Mouse (Mus musculus) lung, embryonic 16.5 days (tissue): ENCODE data around the gene Abca8a. TPM values are rescaled to one million over a fixed set of nuclear protein-coding genes. Genes with fewer than 3 reads are reported as not detected.

ENCODE experiments used
- ATAC-seq: fragments of 200-750 bp; cut with Nextera tagmentation; 2 replicates; pipeline ENCODE4 v1.8.0; 2017; ENCODE audit warnings: low read depth, mild to moderate bottlenecking, moderate library complexity
- H3K27ac ChIP-seq: fragments of 300-500 bp; sonication (generic); 2 replicates; pipeline ENCODE4 v1.5.1; 2014; ENCODE audit warnings: mild to moderate bottlenecking, control low read depth, low read length
- H3K27me3 ChIP-seq: fragments of 300-500 bp; sonication (generic); 2 replicates; pipeline ENCODE4 v1.6.1; 2014; ENCODE audit warnings: low read depth, low read length, mixed read lengths; ENCODE audit not compliant: control insufficient read depth, insufficient read depth
- H3K36me3 ChIP-seq: fragments of 300-500 bp; sonication (generic); 2 replicates; pipeline ENCODE4 v1.6.1; 2014; ENCODE audit warnings: low read length; ENCODE audit not compliant: control insufficient read depth, insufficient read depth
- H3K4me1 ChIP-seq: fragments of 300-500 bp; sonication (generic); replicated peaks from 2 replicates; pipeline ENCODE4 v1.6.1; 2014; ENCODE audit warnings: low read length, mixed read lengths; ENCODE audit not compliant: control insufficient read depth, insufficient read depth
- H3K4me2 ChIP-seq: fragments of 300-500 bp; sonication (generic); 2 replicates; pipeline ENCODE4 v1.6.1; 2014; ENCODE audit warnings: low read depth, low read length, control low read depth
- H3K4me3 ChIP-seq: fragments of 300-500 bp; sonication (generic); 2 replicates; pipeline ENCODE4 v1.5.1; 2014; ENCODE audit warnings: mild to moderate bottlenecking, low read length, control low read depth
- H3K9ac ChIP-seq: fragments of 300-500 bp; sonication (generic); 2 replicates; pipeline ENCODE4 v1.6.1; 2014; ENCODE audit warnings: low read length, control low read depth
- H3K9me3 ChIP-seq: fragments of 300-500 bp; sonication (generic); 2 replicates; pipeline ENCODE4 v1.6.1; 2016; ENCODE audit warnings: low read length; ENCODE audit not compliant: control insufficient read depth
- WGBS: fragments of 180-500 bp; shearing (Covaris S2); extraction: QIAGEN DNeasy Blood & Tissue Kit; methylation state at CpG from one replicate; pipeline ENCODE4 v1.1.7; 2014; 5-methylcytosine and 5-hydroxymethylcytosine counted together
- polyA plus RNA-seq: library from polyadenylated mRNA; unstranded; fragments of >200 nt; fragmentation: Nextera tagmentation; extraction: Ambion mirVana; gene quantifications from 2 replicates; pipeline ENCODE4 v1.2.1, GENCODE M21; 2015

Abca8a gene
- polyA plus RNA-seq = 8.0 and 8.7 TPM in 2 replicates

DNA sequence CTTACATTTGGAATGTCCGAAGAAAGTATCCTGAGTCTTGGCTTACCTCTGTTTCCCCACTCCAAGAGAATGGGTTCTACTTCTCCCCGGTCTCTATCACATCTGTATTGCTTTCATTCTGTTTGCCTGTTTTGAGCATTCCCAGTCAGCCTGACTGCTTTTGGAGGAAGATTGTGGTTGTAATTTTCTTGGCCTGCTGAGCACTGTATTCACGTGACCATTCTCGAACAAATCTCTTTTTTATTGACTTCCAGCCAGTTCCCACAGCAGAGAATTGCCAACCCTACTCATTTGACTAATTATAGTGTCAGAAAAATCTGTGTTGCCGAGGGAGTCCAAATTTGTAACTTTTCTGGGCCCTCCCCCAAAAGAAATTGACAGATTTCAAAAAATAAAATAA is at the start of gene Abca8a:
Abca8a (minus strand) TSS at position 121 of the 400 bp plus-strand sequence.
- peak within 1 kb of the TSS; percentile 27 for H3K4me2 ChIP-seq
- 0 out of 2 replicates have a peak, but pooled peaks cover 3% of the 10 kb centered on the region for H3K9me3 ChIP-seq
- ATAC-seq = peak; percentile 62
- no peaks in the 10 kb centered on the region for H3K27me3 ChIP-seq
- peak within 1 kb of the TSS; percentile 23 for H3K4me3 ChIP-seq
- H3K9ac ChIP-seq = no peak within 1 kb of the TSS
- H3K27ac ChIP-seq = peak within 1 kb of the TSS; percentile 78
- H3K36me3 ChIP-seq = no peaks in the 10 kb centered on the region
- H3K4me1 ChIP-seq = no peaks in the 10 kb centered on the region
- 49% methylated on average over 5 of the region's 5 CpGs for WGBS

GRCm38 (mm10) chr11:110145421-110145820 is 49.6 kb upstream of the Abca8a start:
- no peaks in the 10 kb centered on the region for H3K4me1 ChIP-seq
- no peak overlapping the region for H3K4me3 ChIP-seq
- H3K9ac ChIP-seq = no peak overlapping the region
- H3K27ac ChIP-seq = no peak overlapping the region
- H3K9me3 ChIP-seq = no peaks in the 10 kb centered on the region
- no peaks in the 10 kb centered on the region for H3K27me3 ChIP-seq
- H3K36me3 ChIP-seq = peaks cover 4% of the 10 kb centered on the region; the same call in 1 of the 2 replicates
- no peak overlapping the region for H3K4me2 ChIP-seq
- ATAC-seq = no peak
- 50% methylated on average over 11 of the region's 11 CpGs for WGBS

- Histone ChIP-seq H3K36me3 (no peaks in the 10 kb centered on the region), H3K27me3 (no peaks in the 10 kb centered on the region), H3K4me1 (no peaks in the 10 kb centered on the region), H3K9me3 (no peaks in the 10 kb centered on the region), H3K9ac (no peak overlapping the region), H3K27ac (no peak overlapping the region), H3K4me2 (no peak overlapping the region), H3K4me3 (no peak overlapping the region)
- 64% methylated on average over 5 of the region's 5 CpGs for WGBS
- ATAC-seq = peak; percentile 38; the same call in 1 of the 2 replicates
These were observed 35.0 kb upstream of the Abca8a start for GRCm38 (mm10) chr11:110130760-110131159.

DNA sequence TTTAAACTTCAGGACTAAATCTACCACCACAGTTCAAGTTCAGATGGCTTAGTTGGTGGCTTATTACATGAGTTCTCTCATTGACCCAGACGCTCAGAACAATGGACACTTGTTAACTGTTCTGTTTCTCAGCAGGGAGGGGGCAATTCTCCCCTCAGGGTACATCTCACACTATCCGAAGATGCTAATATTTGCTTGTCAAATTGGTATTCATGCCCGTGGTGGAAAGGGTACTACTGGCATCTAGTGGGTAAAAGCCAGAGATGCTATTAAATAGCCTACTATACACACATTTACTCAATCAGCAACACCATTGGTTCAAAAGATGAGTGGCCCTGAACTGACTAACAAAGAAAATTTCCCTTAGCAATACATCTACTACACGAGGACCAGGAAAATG is 15.4 kb upstream of the Abca8a start:
- Histone ChIP-seq H3K4me2 (no peak overlapping the region), H3K36me3 (no peaks in the 10 kb centered on the region; the same call in 1 of the 2 replicates), H3K4me3 (no peak overlapping the region), H3K9ac (no peak overlapping the region), H3K27me3 (no peaks in the 10 kb centered on the region), H3K27ac (no peak overlapping the region), H3K9me3 (no peaks in the 10 kb centered on the region), H3K4me1 (no peaks in the 10 kb centered on the region)
- ATAC-seq = no peak
- WGBS = 43% methylated on average over 4 of the region's 4 CpGs

- Histone ChIP-seq H3K4me3 (no peak overlapping the region), H3K36me3 (no peaks in the 10 kb centered on the region; the same call in 1 of the 2 replicates), H3K9me3 (no peaks in the 10 kb centered on the region), H3K9ac (no peak overlapping the region), H3K4me2 (no peak overlapping the region), H3K4me1 (no peaks in the 10 kb centered on the region), H3K27me3 (no peaks in the 10 kb centered on the region), H3K27ac (no peak overlapping the region)
- no peak for ATAC-seq
- 76% methylated on average over 7 of the region's 7 CpGs for WGBS
These were observed 5.7 kb upstream of the Abca8a start for GRCm38 (mm10) chr11:110101437-110101836.

GRCm38 (mm10) chr11:110098901-110099300 is 3.1 kb upstream of the Abca8a start:
- Histone ChIP-seq H3K4me3 (no peak overlapping the region), H3K9me3 (no peaks in the 10 kb centered on the region), H3K27ac (no peak overlapping the region), H3K4me2 (no peak overlapping the region), H3K36me3 (no peaks in the 10 kb centered on the region), H3K9ac (no peak overlapping the region), H3K4me1 (no peaks in the 10 kb centered on the region), H3K27me3 (no peaks in the 10 kb centered on the region)
- no peak for ATAC-seq
- 55% methylated on average over 4 of the region's 4 CpGs for WGBS

DNA sequence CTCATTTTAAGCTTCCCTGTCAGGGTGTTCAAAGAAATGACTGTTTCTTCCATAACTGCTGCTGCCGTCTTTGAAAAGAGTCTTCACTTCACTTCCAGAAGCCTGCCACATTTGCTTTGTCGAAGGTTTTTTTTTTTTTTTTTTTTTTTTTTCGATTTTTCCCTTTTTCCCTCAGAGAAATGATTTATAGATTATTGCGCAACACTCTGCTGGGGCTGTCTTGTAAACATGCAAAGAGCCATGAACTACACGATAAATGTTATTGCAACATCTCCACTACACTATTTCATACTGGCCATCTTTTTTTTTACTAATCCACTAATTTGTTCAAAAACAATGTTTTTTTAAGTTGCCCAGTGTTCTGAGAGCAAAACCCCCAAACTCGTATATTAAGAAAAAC is 1.7 kb upstream of the Abca8a start:
- peak overlapping the region; percentile 66 for H3K27ac ChIP-seq
- peak; percentile 51; the same call in 1 of the 2 replicates for ATAC-seq
- no peak overlapping the region for H3K4me3 ChIP-seq
- H3K4me2 ChIP-seq = no peak overlapping the region
- 0 out of 2 replicates have a peak, but pooled peaks cover 1% of the 10 kb centered on the region for H3K9me3 ChIP-seq
- WGBS = 48% methylated on average over 6 of the region's 6 CpGs
- no peaks in the 10 kb centered on the region for H3K4me1 ChIP-seq
- no peaks in the 10 kb centered on the region for H3K27me3 ChIP-seq
- no peaks in the 10 kb centered on the region for H3K36me3 ChIP-seq
- no peak overlapping the region for H3K9ac ChIP-seq

DNA sequence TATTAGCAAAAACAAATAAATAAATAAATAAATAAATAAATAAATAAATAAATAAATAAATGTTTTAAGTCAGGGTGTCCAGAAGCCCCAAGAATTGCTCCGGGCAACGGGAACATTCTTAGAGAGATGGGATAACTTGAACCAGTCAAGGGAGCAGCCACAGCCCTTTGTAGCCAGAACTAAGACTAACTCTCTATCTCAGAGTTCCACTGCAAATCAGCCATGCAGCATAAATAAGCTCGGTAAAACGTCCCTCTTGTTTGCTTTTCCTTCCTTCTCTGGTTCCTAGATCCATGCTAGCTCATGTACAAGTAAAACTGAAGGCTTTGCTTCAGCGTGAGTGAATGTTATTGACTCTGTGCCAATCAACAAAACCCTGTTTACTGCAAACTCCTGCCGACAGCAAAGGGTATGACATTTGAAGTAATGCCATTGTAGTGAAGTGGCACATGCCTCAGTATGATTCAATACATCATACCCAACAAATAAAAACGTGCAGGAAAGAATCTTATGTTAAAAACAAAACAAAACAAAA is 865 bp downstream of the Abca8a start:
- Histone ChIP-seq H3K36me3 (no peaks in the 10 kb centered on the region), H3K9ac (no peak overlapping the region), H3K9me3 (0 out of 2 replicates have a peak, but pooled peaks cover 3% of the 10 kb centered on the region), H3K4me1 (no peaks in the 10 kb centered on the region), H3K4me3 (peak overlapping the region; percentile 23; the same call in 1 of the 2 replicates), H3K27me3 (no peaks in the 10 kb centered on the region), H3K4me2 (peak overlapping the region; percentile 18), H3K27ac (peak overlapping the region; percentile 33; the same call in 1 of the 2 replicates)
- ATAC-seq = peak; percentile 36; the same call in 1 of the 2 replicates
- WGBS = 47% methylated on average over 7 of the region's 7 CpGs

GRCm38 (mm10) chr11:110094236-110094635 is 1.5 kb downstream of the Abca8a start:
- Histone ChIP-seq H3K27me3 (no peaks in the 10 kb centered on the region), H3K4me3 (no peak overlapping the region), H3K27ac (peak overlapping the region; percentile 55; the same call in 1 of the 2 replicates), H3K36me3 (no peaks in the 10 kb centered on the region), H3K9ac (no peak overlapping the region), H3K4me2 (no peak overlapping the region), H3K4me1 (no peaks in the 10 kb centered on the region), H3K9me3 (0 out of 2 replicates have a peak, but pooled peaks cover 3% of the 10 kb centered on the region)
- 53% methylated on average over 3 of the region's 3 CpGs for WGBS
- 0 out of 2 replicates have a peak, but pooled peaks have one; percentile 29 for ATAC-seq
